Mouse (Mus musculus) layer of hippocampus, adult 2 months (tissue): ENCODE data around the gene Ikzf2. TPM values are rescaled to one million over a fixed set of nuclear protein-coding genes. Genes with fewer than 3 reads are reported as not detected.

Experiments used
- DNase-seq, 2 experiments: peaks; one replicate each; pipeline ENCODE4 v3.0.0; 2022; ENCODE audit warnings: low spot score in 2 of 2
- H3K27ac ChIP-seq: fragments of 200-600 bp; 2 replicates; pipeline ENCODE4 v1.8.1; 2022
- H3K4me3 ChIP-seq: fragments of 200-600 bp; 2 replicates; pipeline ENCODE4 v1.8.1; 2022; ENCODE audit warnings: mild to moderate bottlenecking
- CTCF ChIP-seq: fragments of 200-600 bp; conservative IDR thresholded peaks from 2 replicates; pipeline ENCODE4 v1.8.1; 2022; ENCODE audit warnings: antibody characterized with exemption, mild to moderate bottlenecking, moderate library complexity
- total RNA-seq, 2 experiments: library from RNA; stranded (reverse); gene quantifications; 2 replicates each; pipeline ENCODE4 v1.2.3; 2021

The Ikzf2 gene
- total RNA-seq, 2 experiments from 2014 or later = 9.2 to 10.5 TPM

DNA sequence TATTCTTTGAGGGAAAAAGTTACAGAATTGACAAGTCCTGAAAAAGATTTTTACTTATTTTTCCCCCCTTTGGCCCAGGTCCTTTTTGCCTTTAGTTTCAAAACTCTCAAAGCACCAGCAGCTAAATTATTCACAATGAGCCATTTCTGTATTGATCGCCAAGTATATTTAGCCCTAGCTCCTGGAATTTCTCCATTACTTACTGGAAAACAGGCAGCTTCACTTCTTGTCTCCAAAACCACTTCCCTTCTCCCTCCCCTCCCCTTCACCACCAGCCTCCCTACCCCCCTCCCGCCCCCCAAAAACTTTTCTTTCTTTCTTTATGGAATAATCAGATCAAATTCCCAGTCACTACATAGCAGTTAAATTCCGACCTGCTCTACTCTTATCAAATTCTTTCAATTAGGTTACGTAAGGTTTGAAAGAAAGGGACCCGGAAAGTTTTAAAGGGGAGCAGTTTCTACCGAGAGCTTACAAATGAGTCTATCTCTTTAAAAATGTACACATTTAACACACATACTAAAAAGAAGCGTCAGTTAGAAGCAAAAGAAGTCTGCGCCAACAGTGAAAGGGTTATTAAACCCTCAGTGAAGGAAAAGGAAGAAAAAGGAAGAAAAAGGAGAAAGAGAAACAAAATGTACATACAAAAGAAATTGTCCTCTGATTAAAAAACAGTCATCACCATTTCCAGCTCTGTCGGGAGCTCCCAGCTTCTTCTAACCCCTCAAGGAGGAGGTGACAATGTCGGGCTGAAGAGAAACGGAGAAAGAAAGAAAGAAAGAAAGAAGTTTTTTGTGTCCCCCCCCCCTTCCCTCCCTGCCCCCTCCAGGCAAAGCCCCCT is 1.8 kb downstream of the Ikzf2 start:
- no peak for DNase-seq
- Histone ChIP-seq H3K27ac (no peak overlapping the region), H3K4me3 (peak overlapping the region; percentile 85)
- TF ChIP-seq CTCF = no peak

DNA sequence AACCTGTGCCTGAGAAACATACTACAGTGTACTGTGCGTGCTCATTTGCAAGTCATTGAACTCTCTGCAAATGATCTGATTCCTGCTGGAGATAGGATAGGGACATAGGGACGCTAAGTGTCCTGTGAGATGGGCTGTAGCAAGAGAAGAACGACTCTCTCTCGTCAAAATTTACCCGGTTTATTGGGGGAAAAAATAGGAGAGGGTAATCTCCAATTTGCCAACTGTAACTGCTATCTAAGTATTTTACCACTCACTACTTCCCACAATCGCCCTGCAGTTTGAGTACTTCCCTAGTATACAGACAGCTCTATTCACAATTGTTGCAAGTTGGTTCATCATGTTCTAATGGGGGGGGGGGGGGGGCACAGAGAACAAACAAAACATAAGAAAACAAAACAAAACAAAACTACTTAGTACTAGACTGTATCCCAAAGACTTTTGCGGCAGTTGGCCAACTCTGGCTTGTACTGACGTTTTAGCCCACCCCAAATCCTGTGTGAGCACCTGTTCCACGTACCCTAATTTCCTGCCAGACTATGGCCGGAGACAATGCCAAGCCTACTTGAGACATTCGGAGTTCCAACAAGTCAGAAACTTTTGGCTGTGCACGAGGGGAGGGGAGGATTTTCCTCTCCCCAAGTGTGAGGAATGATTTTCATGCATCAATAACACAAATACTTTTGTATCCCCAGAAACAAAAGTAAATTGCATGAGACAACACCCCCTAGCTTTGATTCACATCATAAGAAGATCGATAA is 2.6 kb downstream of the Ikzf2 start:
- TF ChIP-seq CTCF = peak; percentile 44
- H3K27ac ChIP-seq = no peak overlapping the region; the same call in 1 of the 2 replicates
- peak overlapping the region; percentile 85 for H3K4me3 ChIP-seq
- no peak for DNase-seq

DNA sequence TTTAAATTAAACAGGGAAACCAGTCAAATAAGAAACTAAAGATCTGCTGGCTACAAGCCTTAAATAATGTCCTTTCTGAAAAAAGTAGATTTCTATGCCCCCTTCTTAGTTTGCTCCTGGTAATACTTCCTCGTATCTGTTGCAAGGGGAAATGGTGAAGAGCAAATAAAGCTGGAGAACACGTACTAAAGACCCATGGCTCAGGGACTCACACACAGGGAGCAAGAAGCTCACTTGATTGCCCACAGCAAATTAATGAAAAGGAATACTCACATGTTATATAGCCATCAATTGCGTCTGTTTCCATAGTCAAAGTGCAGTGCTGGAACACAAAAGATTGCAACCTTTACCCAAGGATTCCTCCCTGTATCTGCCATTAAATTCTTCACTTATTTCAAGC is 3.2 kb downstream of the Ikzf2 start:
- no peak overlapping the region; the same call in 1 of the 2 replicates for H3K27ac ChIP-seq
- TF ChIP-seq CTCF = no peak
- DNase-seq = no peak
- no peak overlapping the region for H3K4me3 ChIP-seq

DNA sequence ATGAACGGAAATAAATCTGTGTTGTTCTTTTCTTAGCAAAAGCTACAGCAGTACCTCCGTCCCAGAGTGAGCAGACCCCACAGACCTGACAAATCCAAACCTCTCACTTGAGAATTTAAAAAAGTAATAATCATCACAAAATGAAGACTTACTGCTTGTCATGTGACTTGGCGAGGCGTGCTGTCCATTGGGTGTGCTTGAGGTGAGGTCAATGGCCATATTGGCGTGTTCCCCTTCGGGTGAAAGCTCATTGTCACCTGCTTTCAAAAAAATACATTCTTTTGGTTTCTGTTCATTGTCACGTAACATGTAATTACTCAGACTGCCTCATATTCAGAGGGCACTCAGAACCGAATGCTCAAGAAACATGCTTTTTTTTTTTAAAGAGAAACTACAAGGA is 4.0 kb downstream of the Ikzf2 start:
- no peak overlapping the region for H3K27ac ChIP-seq
- no peak for DNase-seq
- no peak for TF ChIP-seq CTCF
- H3K4me3 ChIP-seq = no peak overlapping the region

DNA sequence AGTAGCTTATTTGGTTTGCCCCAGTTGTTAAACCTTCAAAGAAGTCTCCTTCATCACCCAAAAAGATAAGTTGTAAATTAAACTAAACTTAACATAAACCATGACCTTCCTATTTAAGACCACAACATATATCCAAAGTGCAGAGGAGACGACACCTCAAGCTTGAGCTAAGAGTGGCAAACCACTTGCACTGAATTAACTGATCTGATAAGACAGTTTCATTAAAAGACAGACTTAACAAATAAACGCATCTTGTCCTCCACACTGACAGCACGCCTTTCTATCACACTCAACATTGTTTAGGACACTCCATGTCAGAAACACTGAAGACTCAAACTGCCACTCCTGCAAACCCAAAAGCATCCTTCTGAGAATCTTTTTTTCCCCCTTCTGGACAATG is 4.8 kb downstream of the Ikzf2 start:
- no peak for DNase-seq
- no peak for TF ChIP-seq CTCF
- Histone ChIP-seq H3K4me3 (no peak overlapping the region), H3K27ac (no peak overlapping the region)

DNA sequence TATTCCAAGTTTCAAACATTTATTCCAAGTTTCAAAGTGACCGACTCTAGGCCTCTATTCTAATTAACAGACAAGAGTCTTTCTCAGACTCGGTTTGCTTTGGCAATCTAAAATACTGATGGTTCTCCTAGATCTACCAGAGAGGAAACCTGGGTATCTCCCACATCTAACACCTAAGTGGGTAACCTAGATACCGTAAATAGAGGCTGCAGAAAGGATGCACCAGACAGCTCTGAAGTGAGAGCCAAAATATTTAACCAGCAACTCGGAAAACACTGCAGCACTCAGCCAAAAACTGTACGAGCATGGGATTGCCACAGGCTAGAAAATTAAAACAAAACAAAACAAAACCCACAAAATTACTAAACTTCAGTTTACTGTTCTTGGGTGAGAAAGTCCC is 6.0 kb downstream of the Ikzf2 start:
- Histone ChIP-seq H3K27ac (no peak overlapping the region), H3K4me3 (no peak overlapping the region)
- no peak for TF ChIP-seq CTCF
- no peak for DNase-seq

DNA sequence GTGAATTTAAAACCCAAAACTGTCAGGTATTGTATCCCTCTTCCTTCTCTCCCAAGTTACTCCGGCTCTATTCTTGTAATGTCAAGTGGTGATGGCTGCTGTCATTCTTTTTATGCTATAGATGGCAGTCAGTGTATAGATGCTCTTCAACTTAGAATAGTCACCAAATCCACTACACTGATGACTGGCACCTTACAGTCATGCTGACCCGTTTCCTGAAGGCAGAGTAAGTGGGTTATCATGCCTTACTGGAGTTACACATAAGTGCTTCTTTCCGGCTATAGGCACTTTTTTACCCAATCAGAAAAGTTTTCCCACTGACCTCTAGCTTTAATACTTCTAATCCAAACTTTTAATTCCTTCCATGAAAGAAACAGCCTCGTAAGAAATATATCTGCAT is 6.5 kb downstream of the Ikzf2 start:
- H3K4me3 ChIP-seq = no peak overlapping the region
- DNase-seq = no peak
- no peak overlapping the region for H3K27ac ChIP-seq
- TF ChIP-seq CTCF = no peak

DNA sequence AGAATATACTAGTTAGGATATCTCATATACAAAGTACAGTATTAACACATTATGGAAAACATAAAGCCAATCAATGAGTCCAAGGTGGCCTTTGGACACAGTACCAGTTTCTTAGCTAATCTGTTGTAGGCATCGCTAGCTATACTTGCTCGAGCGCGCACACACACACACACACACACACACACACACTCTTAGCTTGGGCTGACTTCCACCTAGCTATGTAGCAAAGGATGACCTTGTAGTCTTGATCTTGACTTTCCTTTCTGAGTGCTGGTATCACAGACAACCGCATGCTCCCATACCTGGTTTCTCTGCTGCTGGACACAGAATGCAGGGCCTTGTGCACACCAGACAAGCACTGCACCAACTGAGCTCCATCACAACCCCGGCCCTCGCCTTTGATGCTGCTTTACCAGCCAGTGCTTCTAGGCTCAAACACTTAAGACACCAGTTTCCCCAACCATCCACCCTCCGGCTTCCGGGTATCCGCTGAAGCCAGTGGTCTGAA is 17.1 kb downstream of the Ikzf2 start:
- no peak for TF ChIP-seq CTCF
- DNase-seq = no peak
- Histone ChIP-seq H3K4me3 (no peak overlapping the region), H3K27ac (no peak overlapping the region)

DNA sequence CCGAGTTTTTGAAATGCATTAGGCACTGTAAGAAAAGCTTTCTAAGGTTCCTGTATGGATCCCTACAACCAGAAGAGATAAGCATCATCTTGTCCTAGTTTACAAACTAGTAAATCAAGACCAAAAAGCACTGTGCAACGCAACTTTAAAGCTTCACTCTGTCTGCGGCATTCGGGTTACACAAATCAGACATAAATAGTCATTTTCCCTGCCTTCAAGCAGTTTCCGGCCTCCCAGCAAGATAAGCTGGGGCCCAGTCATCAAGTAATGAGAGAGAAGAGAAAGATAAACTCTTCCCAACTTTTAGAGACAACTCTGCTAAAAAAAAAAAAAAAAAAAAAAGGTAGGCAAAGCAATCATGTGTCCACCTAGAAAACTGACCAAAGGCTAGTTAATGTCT is 19.6 kb downstream of the Ikzf2 start:
- DNase-seq = no peak
- H3K4me3 ChIP-seq = no peak overlapping the region
- no peak overlapping the region for H3K27ac ChIP-seq
- no peak for TF ChIP-seq CTCF

DNA sequence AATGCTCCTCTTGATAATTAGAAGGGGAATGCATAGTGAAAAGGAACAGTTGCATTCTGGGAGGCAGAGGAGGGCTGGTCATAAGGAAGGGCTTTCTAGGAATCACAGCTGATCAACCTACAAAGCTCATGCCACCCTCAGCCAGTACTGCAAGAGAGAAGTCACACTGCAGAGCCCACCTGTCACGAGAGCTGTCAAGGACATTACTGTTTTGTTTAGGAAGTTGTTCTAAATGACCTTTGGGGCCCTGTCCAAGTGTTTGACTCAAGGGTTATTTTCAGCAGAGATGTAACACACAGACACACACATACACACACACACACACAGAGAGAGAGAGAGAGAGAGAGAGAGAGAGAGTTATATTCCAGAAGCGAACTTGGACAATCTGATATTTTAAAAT is 27.3 kb downstream of the Ikzf2 start:
- Histone ChIP-seq H3K27ac (no peak overlapping the region), H3K4me3 (no peak overlapping the region)
- TF ChIP-seq CTCF = no peak
- no peak for DNase-seq

DNA sequence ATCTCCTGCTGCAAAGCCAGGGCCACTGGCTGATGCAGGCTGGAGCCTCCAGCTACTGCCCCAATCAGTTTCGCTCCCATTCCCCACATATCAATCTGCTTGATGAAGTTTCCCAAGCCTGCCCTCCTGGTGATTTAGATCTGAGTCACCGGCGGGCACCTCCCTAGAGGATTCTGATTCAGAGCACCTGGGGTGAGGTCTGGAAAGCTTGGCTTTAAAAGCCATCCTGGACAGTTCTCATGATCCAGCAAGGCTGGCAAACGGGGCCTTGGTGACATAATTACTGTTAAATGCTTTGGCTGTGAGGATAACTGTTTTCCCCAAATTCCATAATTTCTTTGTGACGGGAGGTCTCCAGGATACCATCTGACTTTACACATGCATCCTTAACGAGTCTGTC is 29.0 kb downstream of the Ikzf2 start:
- no peak for TF ChIP-seq CTCF
- Histone ChIP-seq H3K27ac (no peak overlapping the region), H3K4me3 (no peak overlapping the region)
- DNase-seq = no peak

DNA sequence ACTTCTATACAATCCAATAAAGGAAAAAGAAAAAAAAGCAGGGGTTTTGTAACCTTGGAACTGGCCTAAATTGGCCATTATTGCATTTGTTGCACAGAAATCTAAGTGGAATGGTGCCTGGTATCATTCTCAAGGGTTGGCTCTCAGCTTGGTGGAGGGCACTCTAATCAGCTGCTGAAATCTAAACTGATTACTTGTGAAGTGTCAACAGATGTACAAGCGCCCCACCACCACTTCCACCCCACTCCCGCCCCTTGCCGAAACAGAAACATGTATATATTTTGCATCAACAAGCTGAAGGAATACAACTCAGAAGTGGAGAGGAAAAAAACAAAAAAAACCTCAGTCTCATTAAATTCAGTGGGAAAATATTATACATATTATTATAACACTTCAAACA is 29.6 kb downstream of the Ikzf2 start:
- no peak for DNase-seq
- TF ChIP-seq CTCF = no peak
- H3K4me3 ChIP-seq = no peak overlapping the region
- H3K27ac ChIP-seq = no peak overlapping the region

DNA sequence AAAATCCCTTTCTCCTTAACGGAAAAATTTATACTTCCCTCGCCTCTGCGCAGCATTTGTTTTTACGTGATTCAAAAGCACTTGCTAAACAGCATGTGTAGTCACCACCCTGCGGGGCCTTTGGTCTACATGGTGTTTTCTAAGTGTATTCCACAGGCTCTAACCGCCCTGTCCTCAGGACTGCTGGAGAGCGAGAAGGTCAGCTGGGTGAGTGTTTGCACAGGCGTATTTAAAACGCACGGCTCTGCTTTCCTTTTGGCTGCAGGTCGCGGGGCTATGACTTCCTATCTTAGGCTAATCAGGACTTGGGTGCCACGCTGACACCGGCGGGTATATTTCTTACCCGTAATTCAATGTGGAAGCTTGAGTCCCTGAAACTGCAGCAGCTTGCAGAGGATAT is 30.1 kb downstream of the Ikzf2 start:
- H3K27ac ChIP-seq = no peak overlapping the region

More for the DNA sequence above, 30.1 kb downstream of the Ikzf2 start:
- no peak for TF ChIP-seq CTCF
- H3K4me3 ChIP-seq = no peak overlapping the region
- DNase-seq = no peak
